Mouse (Mus musculus): ENCODE data around the gene Myo1h. TPM values are rescaled to one million over a fixed set of nuclear protein-coding genes. Genes with fewer than 3 reads are reported as not detected.
A peak's percentile ranks its signal among the peaks of the same experiment; 100 is the strongest.

Gene Myo1h
- 1 to 10 TPM; 3.8 to 5.6 TPM for total RNA-seq (2021)
- long read RNA-seq, experiment 1, partial matches to known transcripts = 1 of 2 reads
- long read RNA-seq, experiment 1, other reads (novel, unspliced or antisense) = 1 of 2 reads
- long read RNA-seq, experiment 2, partial matches to known transcripts = 0 of 7 reads
- long read RNA-seq, experiment 2, other reads (novel, unspliced or antisense) = 7 of 7 reads

DNA sequence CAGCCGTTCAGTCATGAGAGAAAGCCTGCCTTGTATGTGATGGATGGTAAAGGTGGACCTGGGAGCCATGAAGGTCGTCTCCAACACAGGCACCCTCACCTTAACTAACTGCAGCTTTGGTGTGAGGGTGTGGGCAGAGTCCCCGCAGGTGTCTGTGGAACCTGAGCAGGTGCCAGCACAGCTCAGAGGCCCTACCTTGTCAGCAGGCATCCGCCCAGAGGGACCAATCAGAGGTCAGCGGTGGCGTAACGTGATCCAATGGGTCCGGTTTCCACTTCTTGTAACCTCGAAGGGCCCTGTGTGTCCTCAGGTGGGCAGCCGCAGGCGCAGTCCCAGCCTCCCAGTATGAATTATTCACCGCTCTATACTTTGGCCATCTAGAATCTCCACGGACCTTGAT is at the start of gene Myo1h:
Gene Myo1h (plus strand): TSS at position 293 of the 400 bp plus-strand sequence.
- DNase-seq (ENCODE audit: low spot score in 2 of 2) = no peak
- Histone ChIP-seq H3K27ac (no peak within 1 kb of the TSS), H3K4me3 (no peak within 1 kb of the TSS)
- TF ChIP-seq CTCF (conservative IDR thresholded peaks at IDR 0.05) = no peak

DNA sequence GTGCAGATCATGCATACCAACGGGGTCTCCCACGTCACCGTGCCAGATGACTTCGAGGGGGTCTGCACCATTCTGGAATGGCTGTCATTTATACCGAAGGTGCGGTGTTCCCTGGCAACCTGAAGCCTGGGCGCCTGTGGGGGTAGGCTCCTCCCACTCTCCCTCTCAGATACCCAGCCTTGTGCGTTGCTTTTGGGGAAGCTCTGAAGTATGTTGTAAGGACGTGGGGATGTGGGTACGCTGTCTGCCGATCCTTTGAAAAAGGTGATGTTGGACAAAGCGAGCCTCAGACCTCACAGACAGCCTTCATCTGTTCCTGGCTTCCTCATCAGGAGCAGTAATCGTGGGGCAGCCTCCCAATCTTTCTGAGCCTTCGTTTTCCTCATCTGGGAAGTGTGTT is 49.2 kb upstream of the Myo1h start:
- no peak for DNase-seq (ENCODE audit: low spot score in 2 of 2)
- no peak overlapping the region for H3K27ac ChIP-seq
- TF ChIP-seq CTCF (conservative IDR thresholded peaks at IDR 0.05) = no peak
- H3K4me3 ChIP-seq = no peak overlapping the region

- no peak for TF ChIP-seq CTCF (conservative IDR thresholded peaks at IDR 0.05)
- DNase-seq (ENCODE audit: low spot score in 2 of 2) = no peak
- H3K4me3 ChIP-seq = no peak overlapping the region
- H3K27ac ChIP-seq = no peak overlapping the region
Measured at GRCm38 (mm10) chr5:114246465-114246864, 42.5 kb upstream of the Myo1h start.

DNA sequence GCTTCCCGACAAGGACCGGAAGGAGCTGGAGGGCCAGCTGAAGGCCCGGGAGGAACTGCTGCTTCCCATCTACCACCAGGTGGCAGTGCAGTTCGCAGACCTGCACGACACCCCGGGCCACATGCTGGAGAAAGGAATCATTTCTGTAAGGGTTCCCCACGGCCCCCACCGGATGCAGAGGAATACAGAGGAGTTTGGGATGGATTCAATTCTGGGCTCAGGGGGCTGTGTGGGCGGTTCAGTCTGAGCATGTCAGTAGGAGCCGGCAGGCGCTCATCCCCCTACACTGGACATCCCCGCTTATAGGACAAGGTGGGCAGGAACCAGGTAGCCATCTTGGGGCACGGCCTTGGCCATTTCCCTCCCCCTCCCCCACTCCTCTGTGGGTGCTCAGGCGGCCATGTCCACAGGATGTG is 40.8 kb upstream of the Myo1h start:
- Histone ChIP-seq H3K27ac (no peak overlapping the region), H3K4me3 (no peak overlapping the region)
- TF ChIP-seq CTCF (conservative IDR thresholded peaks at IDR 0.05) = peak; percentile 99
- DNase-seq (ENCODE audit: low spot score in 2 of 2) = peak; percentile 39 to 78

GRCm38 (mm10) chr5:114259495-114259894 is 29.5 kb upstream of the Myo1h start:
- H3K27ac ChIP-seq = no peak overlapping the region
- no peak for DNase-seq (ENCODE audit: low spot score in 2 of 2)
- TF ChIP-seq CTCF (conservative IDR thresholded peaks at IDR 0.05) = no peak
- H3K4me3 ChIP-seq = no peak overlapping the region

GRCm38 (mm10) chr5:114261494-114261893 is 27.5 kb upstream of the Myo1h start:
- H3K4me3 ChIP-seq = no peak overlapping the region

GRCm38 (mm10) chr5:114264030-114264459 is 24.9 kb upstream of the Myo1h start:
- H3K4me3 ChIP-seq = no peak overlapping the region
- no peak for DNase-seq (ENCODE audit: low spot score in 2 of 2)
- no peak overlapping the region for H3K27ac ChIP-seq
- no peak for TF ChIP-seq CTCF (conservative IDR thresholded peaks at IDR 0.05)

More at GRCm38 (mm10) chr5:114261494-114261893, 27.5 kb upstream of the Myo1h start:
- TF ChIP-seq CTCF (conservative IDR thresholded peaks at IDR 0.05) = no peak
- H3K27ac ChIP-seq = no peak overlapping the region
- DNase-seq (ENCODE audit: low spot score in 2 of 2) = no peak

- Histone ChIP-seq H3K4me3 (no peak overlapping the region), H3K27ac (no peak overlapping the region)
- DNase-seq (ENCODE audit: low spot score in 2 of 2) = no peak
- no peak for TF ChIP-seq CTCF (conservative IDR thresholded peaks at IDR 0.05)
Measured at GRCm38 (mm10) chr5:114264791-114265190, 24.2 kb upstream of the Myo1h start.

DNA sequence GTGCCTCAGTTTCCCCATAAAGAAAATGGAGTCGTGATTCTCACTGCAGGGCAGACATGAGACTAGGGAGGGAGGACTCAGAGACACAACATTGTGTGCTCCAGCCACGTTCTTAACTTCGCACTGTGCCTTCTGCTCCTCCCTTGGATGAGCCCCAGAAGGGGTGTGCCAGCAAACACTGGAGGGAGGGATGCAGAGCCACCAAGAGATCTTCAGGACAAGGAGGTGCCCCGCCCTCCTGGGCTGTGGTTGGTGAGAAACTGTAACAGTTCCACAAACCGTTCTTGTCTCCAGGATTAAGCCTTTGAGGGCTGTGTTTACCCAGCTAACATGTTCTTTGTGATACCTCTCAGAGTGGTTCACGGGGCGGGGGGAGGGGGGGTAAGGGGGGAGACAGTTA is 20.3 kb upstream of the Myo1h start:
- no peak overlapping the region for H3K4me3 ChIP-seq
- DNase-seq (ENCODE audit: low spot score in 2 of 2) = no peak
- no peak overlapping the region for H3K27ac ChIP-seq
- TF ChIP-seq CTCF (conservative IDR thresholded peaks at IDR 0.05) = no peak

- no peak overlapping the region for H3K4me3 ChIP-seq
- no peak overlapping the region for H3K27ac ChIP-seq
- DNase-seq (ENCODE audit: low spot score in 2 of 2) = no peak
- no peak for TF ChIP-seq CTCF (conservative IDR thresholded peaks at IDR 0.05)
Measured at GRCm38 (mm10) chr5:114269499-114269898, 19.5 kb upstream of the Myo1h start.

DNA sequence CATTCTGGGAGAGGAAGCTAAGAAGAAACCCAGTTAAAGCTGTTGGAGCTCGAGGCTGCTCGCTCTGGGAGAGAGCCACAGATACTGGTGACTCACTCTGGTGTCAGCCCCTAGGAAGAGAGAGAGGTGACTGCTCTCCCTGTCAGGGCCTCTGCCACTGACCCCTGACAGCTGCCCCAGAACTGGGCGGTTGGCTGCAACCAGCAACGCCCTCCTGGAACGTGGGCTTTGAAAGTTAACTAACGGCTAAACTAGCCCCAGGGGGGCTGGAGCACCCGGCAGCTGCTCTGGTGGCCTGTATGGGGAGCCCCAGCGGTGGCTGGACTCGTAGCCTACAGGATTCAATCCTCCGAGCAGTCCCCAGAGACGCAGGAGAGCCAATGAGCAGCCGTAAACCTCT is 19.0 kb upstream of the Myo1h start:
- no peak for TF ChIP-seq CTCF (conservative IDR thresholded peaks at IDR 0.05)
- H3K4me3 ChIP-seq = no peak overlapping the region
- no peak for DNase-seq (ENCODE audit: low spot score in 2 of 2)

GRCm38 (mm10) chr5:114273693-114274402 is 15.1 kb upstream of the Myo1h start, which contains the start of gene Foxn4:
TSS of gene Foxn4 (minus strand) at chr5:114273807.
- DNase-seq (ENCODE audit: low spot score in 2 of 2) = no peak
- Histone ChIP-seq H3K27ac (no peak within 1 kb of the TSS), H3K4me3 (peak within 1 kb of the TSS; percentile 35)
- no peak for TF ChIP-seq CTCF (conservative IDR thresholded peaks at IDR 0.05)

More for the DNA sequence above, 19.0 kb upstream of the Myo1h start:
- H3K27ac ChIP-seq = no peak overlapping the region

GRCm38 (mm10) chr5:114275339-114275738 is 13.6 kb upstream of the Myo1h start:
- TF ChIP-seq CTCF (conservative IDR thresholded peaks at IDR 0.05) = no peak
- Histone ChIP-seq H3K4me3 (no peak overlapping the region), H3K27ac (no peak overlapping the region)
- DNase-seq (ENCODE audit: low spot score in 2 of 2) = no peak

DNA sequence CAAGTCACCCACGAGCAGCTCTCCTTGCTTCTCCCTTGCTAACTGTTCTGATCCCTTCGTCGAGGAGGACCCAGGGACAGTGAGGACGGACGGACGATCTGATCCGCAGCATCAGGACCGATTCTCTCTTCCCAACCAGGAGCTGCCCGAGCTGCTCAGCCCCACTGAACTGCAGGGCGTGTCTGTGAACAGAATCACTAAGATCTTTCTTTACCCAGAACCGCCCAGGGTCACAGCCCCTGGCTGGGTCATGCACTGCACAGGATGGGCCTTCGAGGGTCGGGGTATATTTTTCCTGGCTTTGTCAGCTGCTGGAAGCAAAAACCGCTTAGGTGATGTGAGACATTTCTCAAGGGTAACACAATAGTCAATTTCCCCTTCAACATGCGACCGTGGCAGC is 13.0 kb upstream of the Myo1h start:
- DNase-seq (ENCODE audit: low spot score in 2 of 2) = no peak
- no peak overlapping the region for H3K4me3 ChIP-seq

More for the DNA sequence above, 13.0 kb upstream of the Myo1h start:
- H3K27ac ChIP-seq = no peak overlapping the region
- TF ChIP-seq CTCF (conservative IDR thresholded peaks at IDR 0.05) = no peak
